Mouse (Mus musculus) Muller cell, postnatal 12 days (primary cell): ENCODE data around the gene Cldn15.
"Not testable (repeated sequence)": the region's sequence is repeated elsewhere in the genome, so short reads cannot be mapped to it uniquely, and the experiment has no call there.

Source experiments
- DNase-seq: peaks from one replicate; pipeline ENCODE4 v3.0.0-alpha.2; 2015; ENCODE audit errors: inconsistent ontology term

The Cldn15 gene

GRCm38 (mm10) chr5:136949551-136950336 is 16.7 kb upstream of the Cldn15 start:
- not testable (repeated sequence) for DNase-seq

- DNase-seq: no peak
Observed at GRCm38 (mm10) chr5:136950521-136950920, 15.9 kb upstream of the Cldn15 start.

- no peak for DNase-seq
Observed at GRCm38 (mm10) chr5:136952153-136952552, 14.3 kb upstream of the Cldn15 start.

- DNase-seq: peak; percentile 98
Observed at GRCm38 (mm10) chr5:136953015-136953414, 13.4 kb upstream of the Cldn15 start, which contains the start of gene Fis1. Gene Fis1 (plus strand): TSS chr5:136953275.

- peak; percentile 72 for DNase-seq
Observed at GRCm38 (mm10) chr5:136953440-136953951, 12.9 kb upstream of the Cldn15 start.

- no peak for DNase-seq
Observed at GRCm38 (mm10) chr5:136955622-136956021, 10.8 kb upstream of the Cldn15 start.

- DNase-seq: no peak
Observed at GRCm38 (mm10) chr5:136957250-136957649, 9.2 kb upstream of the Cldn15 start.

- DNase-seq: no peak
Observed at GRCm38 (mm10) chr5:136958991-136959605, 7.3 kb upstream of the Cldn15 start.

GRCm38 (mm10) chr5:136960053-136960452 is 6.4 kb upstream of the Cldn15 start:
- no peak for DNase-seq

- DNase-seq: no peak
Observed at GRCm38 (mm10) chr5:136961334-136961982, 5.0 kb upstream of the Cldn15 start.

- peak; percentile 92 for DNase-seq
Observed at GRCm38 (mm10) chr5:136961983-136962461, 4.4 kb upstream of the Cldn15 start.

GRCm38 (mm10) chr5:136962501-136962900 is 3.9 kb upstream of the Cldn15 start:
- peak; percentile 81 for DNase-seq

- no peak for DNase-seq
Observed at GRCm38 (mm10) chr5:136962966-136963540, 3.4 kb upstream of the Cldn15 start.

- DNase-seq: no peak
Observed at GRCm38 (mm10) chr5:136965210-136965609, 1.2 kb upstream of the Cldn15 start.

- DNase-seq: no peak
Observed at GRCm38 (mm10) chr5:136965686-136966085, 730 bp upstream of the Cldn15 start.

- no peak for DNase-seq
Observed at GRCm38 (mm10) chr5:136966861-136967455, 542 bp downstream of the Cldn15 start.

- DNase-seq: no peak
Observed at GRCm38 (mm10) chr5:136967592-136967991, 1.2 kb downstream of the Cldn15 start.

- peak; percentile 16 for DNase-seq
Observed at GRCm38 (mm10) chr5:136970703-136971102, 4.3 kb downstream of the Cldn15 start.

GRCm38 (mm10) chr5:136973670-136974069 is 7.3 kb downstream of the Cldn15 start:
- DNase-seq: no peak

GRCm38 (mm10) chr5:136977769-136978168 is 11.4 kb downstream of the Cldn15 start:
- no peak for DNase-seq

- DNase-seq: no peak
Observed at GRCm38 (mm10) chr5:136979762-136980161, 13.3 kb downstream of the Cldn15 start.
